Mouse (Mus musculus) brain, embryonic 14.5 days (tissue): Measurements from ENCODE around the gene Pum1. TPM values are rescaled to one million over a fixed set of nuclear protein-coding genes. Genes with fewer than 3 reads are reported as not detected.

Experiments used
- DNase-seq: peaks from one replicate; pipeline ENCODE4 v3.0.0-alpha.2; 2011; ENCODE audit warnings: low read depth
- CTCF ChIP-seq: fragments of 200-500 bp; IDR thresholded peaks from 2 replicates; pipeline ENCODE4 v1.5.1; 2012; ENCODE audit warnings: inconsistent platforms, mild to moderate bottlenecking, moderate library complexity, borderline replicate concordance; ENCODE audit not compliant: insufficient read depth, insufficient read length; ENCODE audit errors: extremely low read depth
- POLR2A ChIP-seq: fragments of 200-500 bp; IDR thresholded peaks from 2 replicates; pipeline ENCODE4 v1.6.1; 2012; ENCODE audit warnings: mild to moderate bottlenecking, inconsistent platforms, borderline replicate concordance; ENCODE audit not compliant: poor library complexity, insufficient read depth, insufficient read length, severe bottlenecking; ENCODE audit errors: extremely low read depth
- polyA plus RNA-seq: library from polyadenylated mRNA; depleted of rRNA; stranded (reverse); fragments of >200 nt; gene quantifications from 2 replicates; pipeline ENCODE4 v1.2.3, GENCODE M21; 2012

Pum1 gene
- polyA plus RNA-seq, 1 experiment, result 106 TPM

DNA sequence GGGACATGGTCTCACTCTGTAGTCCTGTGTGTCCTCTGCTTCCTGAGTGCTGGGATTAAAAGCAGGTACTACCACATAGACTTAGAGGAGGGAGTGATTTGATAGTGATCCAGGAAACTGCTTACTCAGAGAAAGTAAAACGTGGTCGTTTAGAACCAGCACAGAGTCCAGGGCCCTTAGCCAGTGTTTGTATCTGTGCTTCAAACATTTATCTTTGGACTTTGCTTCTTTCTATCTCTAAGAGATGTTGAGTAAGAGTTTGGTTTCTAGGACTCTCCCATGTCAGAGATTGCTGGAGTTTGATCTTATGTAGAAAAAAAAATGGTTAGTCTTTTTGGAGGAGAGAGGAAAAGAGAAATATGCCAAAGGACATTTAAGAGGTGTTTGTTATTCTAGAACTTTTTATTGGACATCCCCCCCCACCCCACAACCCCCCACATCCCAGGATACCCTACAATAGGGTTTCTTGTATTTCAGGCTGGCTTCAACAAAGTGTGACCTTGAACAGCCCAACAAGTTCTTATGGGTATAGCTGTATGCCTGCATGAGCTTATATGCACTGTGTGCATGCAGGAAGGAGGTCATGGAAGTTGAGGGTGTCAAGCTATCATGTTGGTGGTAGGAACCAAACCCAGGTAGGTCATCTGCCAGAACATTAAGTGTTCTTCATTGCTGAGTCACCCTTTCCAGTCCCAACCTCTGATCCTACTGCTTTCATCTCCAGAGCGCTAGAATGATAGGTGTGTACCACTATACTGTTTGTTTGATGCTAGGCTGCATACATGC is 43.3 kb downstream of the Pum1 start:
- TF ChIP-seq POLR2A, result no peak
- no peak for TF ChIP-seq CTCF
- DNase-seq, result no peak

DNA sequence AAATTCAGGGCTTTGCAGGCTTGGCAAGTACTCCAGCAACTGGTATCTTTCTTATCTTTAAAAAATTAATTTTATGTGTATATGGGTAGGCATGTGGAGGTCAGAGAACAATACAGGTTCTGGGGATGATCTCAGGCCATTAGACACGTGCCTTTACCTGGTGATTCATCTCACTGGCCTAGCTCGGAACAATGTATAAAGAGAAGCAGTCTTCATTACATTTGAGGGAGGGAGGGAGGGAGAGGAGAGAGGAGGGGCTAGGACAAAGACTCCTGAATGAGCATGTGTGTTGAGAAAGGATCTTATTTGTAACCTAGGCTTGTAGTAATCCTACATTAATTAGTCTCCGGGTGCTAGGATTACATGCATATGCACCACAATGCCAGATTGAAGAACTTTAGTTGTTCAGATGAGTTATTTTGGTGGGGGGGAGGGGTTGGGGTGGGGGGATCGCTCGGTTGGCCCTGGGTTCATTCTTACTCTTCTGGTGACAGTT is 48.3 kb downstream of the Pum1 start:
- TF ChIP-seq CTCF (no peak), POLR2A (no peak)
- DNase-seq, result peak; percentile 53

DNA sequence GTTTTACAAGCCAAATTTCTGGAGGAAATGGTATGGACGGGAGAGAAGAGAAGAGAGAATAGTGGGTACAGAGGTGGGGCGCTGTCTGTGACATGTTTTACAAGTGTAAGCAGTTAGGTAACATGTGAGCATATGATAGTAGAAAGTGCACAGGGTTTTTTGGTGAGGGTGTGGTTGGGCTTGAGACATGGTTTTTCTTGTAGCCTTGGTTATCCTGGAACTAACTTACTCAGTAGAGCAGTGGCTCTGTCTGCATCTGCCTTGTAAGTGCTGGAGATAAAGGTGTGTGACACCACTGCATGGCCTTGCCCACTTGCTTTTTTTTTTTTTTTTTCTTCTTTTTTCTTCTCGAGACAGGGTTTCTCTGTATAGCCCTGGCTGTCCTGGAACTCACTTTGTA is 49.2 kb downstream of the Pum1 start:
- TF ChIP-seq POLR2A (no peak), CTCF (no peak)
- no peak for DNase-seq

DNA sequence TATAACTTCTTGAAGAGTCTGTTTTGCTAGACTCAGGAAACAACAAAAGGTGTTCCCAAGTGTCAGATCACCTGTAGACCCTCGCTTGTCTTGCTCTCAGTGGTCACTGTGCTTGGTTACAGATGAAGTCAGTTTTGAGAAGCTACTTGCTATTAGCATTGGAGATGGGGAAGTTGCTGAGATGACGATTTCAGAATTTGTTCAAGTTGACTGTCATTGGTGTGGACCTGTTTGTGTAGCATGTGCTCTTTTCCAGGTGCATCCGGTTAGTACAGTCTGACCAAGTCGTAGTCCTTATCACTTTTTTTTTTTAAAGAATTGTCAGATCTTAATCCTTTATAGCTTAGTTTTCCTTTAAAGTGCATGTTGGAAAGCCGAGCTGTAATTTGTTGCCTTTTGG is 50.3 kb downstream of the Pum1 start:
- no peak for TF ChIP-seq CTCF
- TF ChIP-seq POLR2A, result no peak

DNA sequence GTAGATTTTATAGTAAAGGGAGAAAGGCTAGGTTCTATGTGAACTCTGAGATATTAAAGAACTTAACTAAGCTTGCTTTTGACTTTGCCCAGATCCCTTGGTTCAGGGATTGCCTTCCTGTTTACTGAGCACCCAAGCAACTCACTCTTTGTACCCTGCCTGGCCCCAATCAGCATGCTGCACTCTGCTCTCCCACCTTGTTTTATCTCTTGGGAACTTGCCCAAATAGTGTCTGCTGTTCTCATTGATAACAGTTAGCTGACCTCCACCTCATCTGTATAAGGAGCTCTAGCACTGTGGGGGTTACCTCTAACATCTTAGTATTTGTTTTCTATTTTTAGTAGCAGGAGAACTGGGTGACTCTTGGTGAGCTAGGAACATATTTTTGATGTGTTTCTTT is 52.0 kb downstream of the Pum1 start:
- DNase-seq, result no peak
- TF ChIP-seq CTCF (no peak), POLR2A (no peak)

More for the DNA sequence above, 50.3 kb downstream of the Pum1 start:
- no peak for DNase-seq

DNA sequence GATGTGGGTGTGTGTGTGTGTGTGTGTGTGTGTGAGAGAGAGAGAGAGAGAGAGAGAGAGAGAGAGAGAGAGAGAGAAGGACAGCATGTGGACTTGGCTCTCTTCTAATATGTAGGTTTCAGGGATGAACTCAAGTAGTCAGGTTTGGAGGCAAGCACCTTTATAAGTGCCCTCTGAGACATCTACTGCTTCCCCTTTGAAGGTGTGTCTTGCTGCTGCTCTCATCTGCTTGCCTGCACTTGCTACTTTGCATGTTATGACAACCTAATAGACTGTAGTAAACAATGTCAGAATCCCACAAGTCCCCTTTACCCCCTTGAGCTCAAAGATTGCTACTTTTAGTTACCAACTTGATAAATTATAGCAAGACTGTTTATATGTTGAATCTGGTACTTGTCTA is 52.5 kb downstream of the Pum1 start:
- TF ChIP-seq CTCF (no peak), POLR2A (no peak)
- DNase-seq, result no peak

DNA sequence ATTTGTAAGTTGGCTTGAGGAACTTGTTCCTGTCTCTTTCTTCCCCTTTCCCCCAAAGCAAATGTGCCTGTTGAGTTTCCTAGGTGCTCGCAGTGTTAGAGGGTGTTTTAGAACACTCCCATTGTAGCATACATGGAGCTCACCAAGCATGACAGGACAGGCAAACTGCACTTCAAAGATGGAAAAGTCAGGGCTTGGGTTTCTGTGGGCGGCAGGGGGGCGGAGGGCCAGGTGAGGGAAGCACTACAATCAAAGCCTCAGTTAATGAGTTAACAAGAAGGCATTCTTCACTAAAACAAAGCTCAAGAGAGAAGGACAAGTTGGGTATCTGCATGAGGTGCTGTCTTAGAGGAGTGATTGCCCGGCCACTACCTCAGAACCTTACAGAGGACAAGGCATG is 56.2 kb downstream of the Pum1 start:
- no peak for DNase-seq
- TF ChIP-seq POLR2A, result no peak
- TF ChIP-seq CTCF, result no peak

DNA sequence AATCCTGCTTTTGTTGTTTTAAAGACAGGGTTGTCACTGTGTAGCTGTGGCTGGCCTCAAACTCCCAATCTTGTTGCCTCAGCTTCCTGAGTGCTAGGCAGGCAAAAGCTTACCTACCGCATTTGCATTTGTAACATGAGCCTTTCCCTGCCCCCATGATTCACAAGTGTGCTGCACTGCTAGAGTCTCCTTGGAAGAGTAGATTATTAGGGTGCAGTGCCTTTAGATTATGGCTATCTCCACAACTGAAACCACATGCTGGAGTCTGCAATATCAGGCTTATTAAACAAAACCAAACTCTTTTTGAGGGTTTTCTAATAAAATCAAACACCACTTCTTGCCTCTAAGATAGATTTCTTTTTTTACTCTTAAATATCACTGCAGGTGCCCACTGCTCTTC is 59.5 kb downstream of the Pum1 start:
- TF ChIP-seq CTCF (no peak), POLR2A (no peak)
- peak; percentile 25 for DNase-seq

DNA sequence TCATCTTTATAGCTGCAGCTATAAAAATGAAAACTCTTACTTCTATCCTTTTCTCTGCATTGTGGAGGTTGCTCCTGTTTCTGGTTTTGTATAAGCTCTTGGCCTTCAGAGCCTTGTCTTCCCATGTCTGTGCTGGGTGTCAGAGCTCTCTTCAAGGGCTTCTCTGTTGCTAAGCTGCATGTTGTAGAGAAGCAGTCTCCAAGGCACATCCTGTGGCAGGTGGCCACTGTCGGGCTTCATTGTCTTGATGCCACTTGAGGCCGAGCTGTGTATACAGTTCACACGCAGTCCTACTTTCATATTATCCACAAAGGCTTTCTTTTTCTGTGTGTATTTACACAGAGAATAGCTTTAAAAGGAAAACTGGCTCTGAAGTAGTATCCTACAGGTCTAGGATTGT is 63.0 kb downstream of the Pum1 start:
- TF ChIP-seq POLR2A (no peak), CTCF (no peak)
- peak; percentile 67 for DNase-seq

DNA sequence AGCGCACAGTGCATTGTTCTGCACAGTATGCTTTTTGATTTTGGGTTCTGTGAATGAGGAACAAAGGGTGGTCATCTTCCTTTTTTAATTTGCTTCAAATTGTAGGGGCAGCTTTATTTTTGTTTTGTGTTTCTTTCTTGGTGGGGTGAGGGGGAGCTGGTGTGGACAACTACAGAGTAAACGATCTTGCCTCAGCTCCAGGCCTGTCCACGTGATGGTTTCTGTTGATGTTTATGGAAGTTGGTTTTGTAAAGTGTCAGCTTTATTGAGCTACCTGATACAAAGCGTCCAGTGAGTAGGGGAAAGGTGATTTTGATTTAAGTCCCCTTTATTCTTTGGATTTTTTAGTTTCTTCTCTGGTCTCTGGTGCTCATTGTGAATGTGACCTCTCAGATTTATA is 72.8 kb downstream of the Pum1 start:
- TF ChIP-seq POLR2A, result no peak
- no peak for TF ChIP-seq CTCF
- no peak for DNase-seq

DNA sequence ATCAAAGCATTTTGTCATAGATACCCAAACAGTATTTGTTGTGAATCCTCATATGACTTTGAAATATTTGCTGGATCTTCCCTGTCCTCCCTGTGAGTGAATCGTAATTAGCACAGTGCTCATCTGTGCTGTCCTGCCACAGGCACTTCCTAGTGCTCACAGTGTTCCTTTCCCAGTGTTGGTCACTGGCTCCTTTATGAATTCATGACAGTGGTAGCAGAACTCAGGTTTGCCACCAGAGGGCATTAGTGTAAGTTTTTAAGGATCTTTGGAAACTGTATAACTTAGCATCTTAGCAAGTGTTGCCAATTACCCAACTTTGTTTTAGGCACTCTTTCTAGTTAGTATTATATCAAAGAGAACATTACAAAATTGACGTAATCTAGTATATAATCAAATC is 75.4 kb downstream of the Pum1 start:
- TF ChIP-seq POLR2A, result no peak
- TF ChIP-seq CTCF, result peak; percentile 52; the same call in 1 of the 2 replicates
- peak; percentile 71 for DNase-seq

DNA sequence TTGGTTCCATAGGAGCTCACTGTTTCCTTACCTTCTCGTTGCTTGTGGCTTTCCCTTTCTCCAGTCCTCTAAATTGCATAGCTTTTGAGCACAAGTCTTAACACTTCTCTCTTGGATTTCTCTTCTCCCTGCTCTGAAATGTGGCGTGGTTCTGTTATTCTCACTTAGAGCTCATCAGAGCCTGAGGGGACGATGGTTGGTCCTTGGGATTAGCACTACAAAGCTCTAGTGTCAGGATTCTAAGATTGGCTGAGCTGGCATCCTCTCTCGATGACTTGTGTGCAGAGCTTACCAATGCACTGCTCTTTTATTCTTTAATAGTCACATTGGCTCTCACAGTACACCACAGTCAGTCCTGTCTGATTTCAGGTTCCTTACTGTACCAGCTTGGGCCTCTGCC is 80.9 kb downstream of the Pum1 start:
- DNase-seq, result peak; percentile 28

More for the DNA sequence above, 80.9 kb downstream of the Pum1 start:
- TF ChIP-seq CTCF (no peak), POLR2A (no peak)
